Mouse (Mus musculus): ENCODE data around the gene Snupn. TPM values are rescaled to one million over a fixed set of nuclear protein-coding genes. Genes with fewer than 3 reads are reported as not detected.
"Not testable (repeated sequence)": the region's sequence is repeated elsewhere in the genome, so short reads cannot be mapped to it uniquely, and the experiment has no call there.

Gene Snupn
- 28.2 and 28.7 TPM in 2 replicates for polyA plus RNA-seq (2016; fragmentation: Nextera tagmentation; extraction: Ambion mirVana)

DNA sequence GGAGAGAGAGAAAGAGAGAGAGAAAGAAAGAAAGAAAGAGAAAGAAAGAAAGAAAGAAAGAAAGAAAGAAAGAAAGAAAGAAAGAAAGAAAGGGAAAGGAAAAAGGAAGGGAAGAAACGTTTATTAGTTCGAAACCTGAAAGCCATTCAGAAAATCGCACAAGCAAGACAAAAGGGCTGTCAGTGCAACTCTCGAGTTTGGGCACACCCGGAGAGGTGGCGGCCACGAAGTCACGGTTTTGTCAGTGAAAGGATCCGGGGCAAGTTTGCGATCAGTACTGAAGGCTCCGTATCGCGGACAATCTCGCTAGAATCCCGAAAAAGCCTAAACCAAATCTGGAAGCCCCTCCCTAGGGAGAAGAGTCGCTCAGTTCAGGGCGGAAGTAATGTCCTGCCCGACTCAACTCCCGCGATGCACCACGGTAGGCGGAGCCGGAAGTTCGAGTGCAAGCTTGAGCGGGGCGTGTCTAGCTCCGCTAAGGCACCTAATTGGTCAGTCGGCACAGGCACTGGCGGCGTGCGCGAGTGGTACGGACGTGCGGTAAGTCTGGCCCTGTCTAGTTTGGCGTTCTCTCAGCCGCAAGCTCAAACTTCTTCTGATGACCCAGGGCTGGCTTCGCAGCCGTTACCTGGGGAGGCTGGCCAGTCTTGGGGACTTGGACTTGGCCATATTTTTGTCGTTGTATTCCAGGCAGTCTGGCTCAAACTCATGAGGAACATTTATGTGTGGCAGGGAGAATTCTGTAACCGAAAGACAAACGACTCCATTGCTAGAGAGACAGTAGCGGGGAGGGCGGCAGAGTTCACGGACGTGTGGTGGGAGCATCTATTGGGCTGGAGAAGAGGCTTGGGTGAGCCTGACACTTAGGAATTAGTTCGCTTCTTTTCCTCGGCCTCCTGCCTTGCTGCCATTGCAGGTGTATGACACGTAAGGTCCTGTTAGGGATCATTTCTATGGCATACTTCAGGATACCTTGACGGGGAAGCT, at the start of gene Snupn:
Gene Snupn, plus strand, starts transcription at position 465 of the 987 bp plus-strand sequence.
- Histone ChIP-seq H3K27me3 (replicated peaks) (no peaks in the 10 kb centered on the region), H3K9me3 (no peaks in the 10 kb centered on the region), H3K36me3 (no peaks in the 10 kb centered on the region), H3K4me1 (peaks cover 10% of the 10 kb centered on the region), H3K4me2 (replicated peaks) (peak within 1 kb of the TSS; percentile 78), H3K9ac (peak within 1 kb of the TSS; percentile 74), H3K27ac (peak within 1 kb of the TSS; percentile 64), H3K4me3 (peak within 1 kb of the TSS; percentile 60)
- peak; percentile 100 for ATAC-seq (ENCODE audit: low FRiP score, low read depth)
- WGBS = 1% methylated on average over 50 of the region's 50 CpGs

GRCm38 (mm10) chr9:56901187-56901586, 49.5 kb upstream of the Snupn start:
- no peak overlapping the region for H3K27ac ChIP-seq
- H3K4me1 ChIP-seq = peaks cover 4% of the 10 kb centered on the region; the same call in 1 of the 2 replicates
- no peaks in the 10 kb centered on the region for H3K36me3 ChIP-seq
- ATAC-seq (ENCODE audit: low FRiP score, low read depth) = no peak
- no peak overlapping the region for H3K4me2 ChIP-seq (replicated peaks)
- H3K9ac ChIP-seq = no peak overlapping the region
- no peak overlapping the region for H3K4me3 ChIP-seq
- H3K27me3 ChIP-seq (replicated peaks) = no peaks in the 10 kb centered on the region
- WGBS = 76% methylated on average over 8 of the region's 8 CpGs
- no peaks in the 10 kb centered on the region for H3K9me3 ChIP-seq

DNA sequence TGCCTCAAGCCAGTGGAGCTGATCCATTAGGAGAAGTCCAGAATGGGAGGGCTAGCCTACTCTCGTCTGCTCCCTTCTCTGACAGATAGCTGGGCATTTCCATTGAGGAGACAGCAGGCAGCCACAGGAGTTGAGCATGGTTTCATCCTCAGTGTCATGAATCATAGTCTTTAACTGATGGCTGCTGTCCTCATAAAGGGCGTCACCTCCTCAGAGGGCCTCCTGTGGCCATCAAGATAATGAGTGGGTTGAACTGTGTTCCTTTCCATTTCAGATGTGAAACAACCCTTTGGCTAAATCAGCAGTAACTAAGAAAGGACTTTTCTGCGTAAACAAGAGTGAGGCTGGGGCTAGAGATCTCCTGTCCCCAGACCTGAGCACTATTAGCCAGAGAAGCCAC, 47.0 kb upstream of the Snupn start:
- Histone ChIP-seq H3K4me1 (peaks cover 4% of the 10 kb centered on the region; the same call in 1 of the 2 replicates), H3K9me3 (no peaks in the 10 kb centered on the region), H3K27ac (no peak overlapping the region), H3K36me3 (no peaks in the 10 kb centered on the region), H3K4me3 (no peak overlapping the region), H3K27me3 (replicated peaks) (no peaks in the 10 kb centered on the region), H3K9ac (no peak overlapping the region), H3K4me2 (replicated peaks) (no peak overlapping the region)
- no peak for ATAC-seq (ENCODE audit: low FRiP score, low read depth)
- 77% methylated on average over 3 of the region's 3 CpGs for WGBS

GRCm38 (mm10) chr9:56907549-56907948, 43.1 kb upstream of the Snupn start:
- H3K27ac ChIP-seq = no peak overlapping the region
- H3K4me3 ChIP-seq = no peak overlapping the region
- no peaks in the 10 kb centered on the region for H3K36me3 ChIP-seq
- 87% methylated on average over 9 of the region's 9 CpGs for WGBS
- ATAC-seq (ENCODE audit: low FRiP score, low read depth) = no peak
- no peaks in the 10 kb centered on the region for H3K4me1 ChIP-seq
- no peak overlapping the region for H3K9ac ChIP-seq
- H3K27me3 ChIP-seq (replicated peaks) = no peaks in the 10 kb centered on the region
- H3K4me2 ChIP-seq (replicated peaks) = no peak overlapping the region
- no peaks in the 10 kb centered on the region for H3K9me3 ChIP-seq

DNA sequence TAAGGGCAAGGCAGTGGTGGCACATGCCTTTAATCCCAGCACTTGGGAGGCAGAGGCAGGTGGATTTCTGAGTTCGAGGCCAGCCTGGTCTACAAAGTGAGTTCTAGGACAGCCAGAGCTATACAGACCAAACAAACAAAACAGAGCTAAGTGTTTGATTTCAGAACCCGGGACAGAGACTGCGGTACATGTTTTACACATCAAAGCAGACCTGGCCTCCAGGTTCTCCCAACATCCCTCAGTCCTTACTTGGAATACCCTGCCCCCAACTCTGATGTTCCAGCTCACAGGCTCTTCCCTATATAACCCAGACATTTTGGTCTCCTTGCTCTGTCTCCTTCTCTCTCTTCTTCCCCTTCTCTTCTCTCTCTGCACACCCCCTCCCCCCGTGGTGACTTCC, 40.7 kb upstream of the Snupn start:
- not testable (repeated sequence) for H3K36me3 ChIP-seq; H3K27me3 ChIP-seq (replicated peaks); ATAC-seq (ENCODE audit: low FRiP score, low read depth); H3K4me1 ChIP-seq; H3K9ac ChIP-seq; H3K4me2 ChIP-seq (replicated peaks); H3K9me3 ChIP-seq; H3K4me3 ChIP-seq; H3K27ac ChIP-seq
- 46% methylated on average over 4 of the region's 4 CpGs for WGBS

- 74% methylated on average over 1 of the region's 1 CpGs for WGBS
Measured at GRCm38 (mm10) chr9:56911017-56911416, 39.7 kb upstream of the Snupn start.

GRCm38 (mm10) chr9:56913991-56914390, 36.7 kb upstream of the Snupn start:
- H3K9ac ChIP-seq = no peak overlapping the region
- no peak overlapping the region for H3K27ac ChIP-seq
- peaks cover 21% of the 10 kb centered on the region for H3K36me3 ChIP-seq
- H3K4me1 ChIP-seq = no peaks in the 10 kb centered on the region
- no peak overlapping the region for H3K4me3 ChIP-seq
- H3K4me2 ChIP-seq (replicated peaks) = no peak overlapping the region
- 86% methylated on average over 9 of the region's 9 CpGs for WGBS
- no peaks in the 10 kb centered on the region for H3K27me3 ChIP-seq (replicated peaks)
- ATAC-seq (ENCODE audit: low FRiP score, low read depth) = no peak
- H3K9me3 ChIP-seq = no peaks in the 10 kb centered on the region

More at GRCm38 (mm10) chr9:56911017-56911416, 39.7 kb upstream of the Snupn start:
- no peak overlapping the region for H3K9ac ChIP-seq
- H3K27ac ChIP-seq = no peak overlapping the region
- no peaks in the 10 kb centered on the region for H3K9me3 ChIP-seq
- H3K36me3 ChIP-seq = 0 out of 2 replicates have a peak, but pooled peaks cover 3% of the 10 kb centered on the region
- no peaks in the 10 kb centered on the region for H3K4me1 ChIP-seq
- no peaks in the 10 kb centered on the region for H3K27me3 ChIP-seq (replicated peaks)
- H3K4me3 ChIP-seq = no peak overlapping the region
- ATAC-seq (ENCODE audit: low FRiP score, low read depth) = no peak
- no peak overlapping the region for H3K4me2 ChIP-seq (replicated peaks)

GRCm38 (mm10) chr9:56915116-56915515, 35.6 kb upstream of the Snupn start:
- no peak for ATAC-seq (ENCODE audit: low FRiP score, low read depth)
- Histone ChIP-seq H3K36me3 (peaks cover 21% of the 10 kb centered on the region), H3K4me2 (replicated peaks) (no peak overlapping the region), H3K4me3 (no peak overlapping the region), H3K9ac (no peak overlapping the region), H3K27ac (no peak overlapping the region), H3K27me3 (replicated peaks) (no peaks in the 10 kb centered on the region), H3K4me1 (no peaks in the 10 kb centered on the region), H3K9me3 (no peaks in the 10 kb centered on the region)
- 79% methylated on average over 1 of the region's 1 CpGs for WGBS

- no peak overlapping the region for H3K9ac ChIP-seq
- no peak overlapping the region for H3K4me2 ChIP-seq (replicated peaks)
- no peaks in the 10 kb centered on the region for H3K27me3 ChIP-seq (replicated peaks)
- ATAC-seq (ENCODE audit: low FRiP score, low read depth) = no peak
- no peak overlapping the region for H3K27ac ChIP-seq
- H3K4me3 ChIP-seq = no peak overlapping the region
- H3K4me1 ChIP-seq = no peaks in the 10 kb centered on the region
- H3K36me3 ChIP-seq = peaks cover 21% of the 10 kb centered on the region
- WGBS = 86% methylated on average over 5 of the region's 5 CpGs
- H3K9me3 ChIP-seq = no peaks in the 10 kb centered on the region
Measured at GRCm38 (mm10) chr9:56915695-56916410, 34.8 kb upstream of the Snupn start.

DNA sequence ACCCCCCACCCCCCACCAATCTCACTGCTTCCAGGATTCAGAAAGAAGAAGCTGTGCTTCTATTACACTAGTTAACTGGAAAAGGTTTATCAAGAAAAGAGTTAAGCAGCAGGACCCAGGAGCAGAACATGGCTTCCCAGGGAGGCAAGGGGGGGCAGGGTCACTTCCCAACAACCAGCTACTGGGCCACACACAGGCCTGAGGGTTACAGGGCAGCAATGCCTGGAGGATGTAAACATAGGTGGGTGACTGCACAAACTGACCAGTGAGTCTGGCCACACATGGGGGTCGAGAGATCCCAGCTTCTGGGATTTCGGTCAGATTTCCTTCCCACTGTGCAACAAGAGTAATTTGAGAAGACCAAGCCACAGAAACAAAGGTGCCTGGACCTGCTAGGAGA, 33.5 kb upstream of the Snupn start:
- Histone ChIP-seq H3K4me2 (replicated peaks) (no peak overlapping the region), H3K9ac (no peak overlapping the region), H3K36me3 (peaks cover 29% of the 10 kb centered on the region), H3K4me1 (no peaks in the 10 kb centered on the region), H3K27ac (no peak overlapping the region), H3K27me3 (replicated peaks) (no peaks in the 10 kb centered on the region), H3K9me3 (no peaks in the 10 kb centered on the region), H3K4me3 (no peak overlapping the region)
- WGBS = 77% methylated on average over 2 of the region's 2 CpGs
- ATAC-seq (ENCODE audit: low FRiP score, low read depth) = no peak

GRCm38 (mm10) chr9:56918466-56918865, 32.2 kb upstream of the Snupn start:
- no peak for ATAC-seq (ENCODE audit: low FRiP score, low read depth)
- Histone ChIP-seq H3K27me3 (replicated peaks) (no peaks in the 10 kb centered on the region), H3K4me2 (replicated peaks) (no peak overlapping the region), H3K9me3 (no peaks in the 10 kb centered on the region), H3K36me3 (peaks cover 30% of the 10 kb centered on the region), H3K4me1 (peaks cover 4% of the 10 kb centered on the region), H3K27ac (no peak overlapping the region), H3K9ac (no peak overlapping the region), H3K4me3 (no peak overlapping the region)
- WGBS = 97% methylated on average over 13 of the region's 13 CpGs

- ATAC-seq (ENCODE audit: low FRiP score, low read depth) = no peak
- Histone ChIP-seq H3K4me3 (no peak overlapping the region), H3K27ac (no peak overlapping the region), H3K36me3 (peaks cover 16% of the 10 kb centered on the region), H3K9ac (no peak overlapping the region), H3K27me3 (replicated peaks) (no peaks in the 10 kb centered on the region), H3K9me3 (no peaks in the 10 kb centered on the region), H3K4me2 (replicated peaks) (0 out of 2 replicates have a peak overlapping the region, but pooled peaks have one; percentile 46), H3K4me1 (peaks cover 38% of the 10 kb centered on the region)
- 94% methylated on average over 4 of the region's 4 CpGs for WGBS
Measured at GRCm38 (mm10) chr9:56922746-56923145, 27.9 kb upstream of the Snupn start.

Data from neural tube, embryonic 12.5 days (tissue).